Mouse (Mus musculus): Measurements from ENCODE around the gene Asrgl1. TPM values are rescaled to one million over a fixed set of nuclear protein-coding genes. Genes with fewer than 3 reads are reported as not detected.

Asrgl1 gene
- total and polyA plus RNA-seq, 3 experiments: 15.6 to 36.2 (median 25.1) TPM

DNA sequence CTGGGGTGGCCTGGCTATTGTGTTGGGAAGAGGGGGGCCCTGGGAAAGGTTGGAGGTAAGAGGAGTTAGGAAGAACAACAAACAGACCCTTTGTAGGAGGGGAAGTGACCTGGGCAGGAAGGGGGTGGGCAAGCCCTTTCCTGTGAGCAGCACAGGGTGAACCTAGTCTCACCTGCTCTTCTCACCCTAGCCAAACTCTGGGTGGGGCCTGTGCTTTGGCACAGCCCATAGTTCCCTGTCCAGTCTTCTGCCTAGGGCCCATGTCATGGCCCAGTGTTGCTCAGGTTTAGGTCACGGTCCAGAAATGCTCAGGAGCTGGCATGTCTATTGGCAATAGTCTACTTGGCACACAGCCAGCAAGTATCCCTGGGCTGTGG is 28.1 kb downstream of the Asrgl1 start:
- no peak overlapping the region for H3K9ac ChIP-seq (ENCODE audit: insufficient read depth, low read depth)
- dilution Hi-C loops (cut with MboI; ENCODE audit: extremely low pct_ligation_motif_present, extremely low pct_unique_long_range_greater_than_20kb, low sequenced_read_pairs) (no loop called here), in situ Hi-C loops (cut with MboI; ENCODE audit: low pct_ligation_motif_present, low pct_unique_long_range_greater_than_20kb, low sequenced_read_pairs) (loop anchor here (25.0 kb wide), 1 partner anchor 370 kb away; the partner anchor contains the start of genes 1700092M07Rik, Stx5a and Wdr74)
- H3K4me3 ChIP-seq (replicated peaks in 1 of 3; ENCODE audit: low read depth in 2 of 3, low read length in 2 of 3, poor library complexity in 1 of 3): no peak overlapping the region
- no peak for DNase-seq (ENCODE audit: extremely low read depth)
- TF ChIP-seq ZNF384 (IDR thresholded peaks at IDR 0.05; ENCODE audit: low read depth, low read length) (no peak), USF1 (IDR thresholded peaks at IDR 0.05; ENCODE audit: low read depth, low read length) (no peak), EP300 (IDR thresholded peaks at IDR 0.05; ENCODE audit: low read length) (no peak), RAD21 (IDR thresholded peaks at IDR 0.05; ENCODE audit: low read depth, low read length) (no peak), ELF1 (IDR thresholded peaks at IDR 0.05; ENCODE audit: low read depth, low read length) (no peak), POLR2AphosphoS2 (IDR thresholded peaks at IDR 0.05; ENCODE audit: low read depth, low read length) (no peak), ETS1 (conservative IDR thresholded peaks at IDR 0.05; ENCODE audit: low read depth, low read length) (no peak), NELFE (IDR thresholded peaks at IDR 0.05; ENCODE audit: low read depth, low read length) (no peak), POLR2A (IDR thresholded peaks at IDR 0.05; ENCODE audit: low read depth, low read length) (no peak), MAZ (IDR thresholded peaks at IDR 0.05; ENCODE audit: low read depth, low read length) (no peak), NRF1 (IDR thresholded peaks at IDR 0.05; ENCODE audit: low read depth, low read length) (no peak), MAFK (IDR thresholded peaks at IDR 0.05; ENCODE audit: insufficient replicate concordance, low read length) (no peak), MAX (IDR thresholded peaks at IDR 0.05; ENCODE audit: low read length) (no peak), JUN (IDR thresholded peaks at IDR 0.05; ENCODE audit: insufficient read depth, low read depth, low read length) (no peak), E2F4 (IDR thresholded peaks at IDR 0.05; ENCODE audit: insufficient replicate concordance, low read depth, low read length) (no peak), SMC3 (IDR thresholded peaks at IDR 0.05; ENCODE audit: low read depth, low read length) (no peak), MEF2A (IDR thresholded peaks at IDR 0.05; ENCODE audit: borderline replicate concordance, low read depth, low read length) (no peak)
- H3K9me3 ChIP-seq (replicated peaks; ENCODE audit: low read length): no peaks in the 10 kb centered on the region
- peaks cover 6 to 40% of the 10 kb centered on the region in 2 experiments; a peak in 3 of 4 replicates for H3K4me1 ChIP-seq (ENCODE audit: control insufficient read depth in 1 of 2, insufficient read depth in 2 of 2)
- H3K27ac ChIP-seq (ENCODE audit: insufficient read depth, low read depth): no peak overlapping the region
- no peaks in the 10 kb centered on the region for H3K79me2 ChIP-seq (replicated peaks; ENCODE audit: control insufficient read depth, extremely low read depth, insufficient read depth, poor library complexity, severe bottlenecking)
- no peak overlapping the region for H3K4me2 ChIP-seq (ENCODE audit: insufficient read depth, low read depth, poor library complexity, severe bottlenecking)
- H3K36me3 ChIP-seq (replicated peaks in 1 of 2; ENCODE audit: control insufficient read depth in 1 of 2, insufficient read depth in 1 of 2, low read length in 1 of 2): peaks cover under 1 to 9% of the 10 kb centered on the region in 2 experiments
- H3K27me3 ChIP-seq (replicated peaks): no peaks in the 10 kb centered on the region

DNA sequence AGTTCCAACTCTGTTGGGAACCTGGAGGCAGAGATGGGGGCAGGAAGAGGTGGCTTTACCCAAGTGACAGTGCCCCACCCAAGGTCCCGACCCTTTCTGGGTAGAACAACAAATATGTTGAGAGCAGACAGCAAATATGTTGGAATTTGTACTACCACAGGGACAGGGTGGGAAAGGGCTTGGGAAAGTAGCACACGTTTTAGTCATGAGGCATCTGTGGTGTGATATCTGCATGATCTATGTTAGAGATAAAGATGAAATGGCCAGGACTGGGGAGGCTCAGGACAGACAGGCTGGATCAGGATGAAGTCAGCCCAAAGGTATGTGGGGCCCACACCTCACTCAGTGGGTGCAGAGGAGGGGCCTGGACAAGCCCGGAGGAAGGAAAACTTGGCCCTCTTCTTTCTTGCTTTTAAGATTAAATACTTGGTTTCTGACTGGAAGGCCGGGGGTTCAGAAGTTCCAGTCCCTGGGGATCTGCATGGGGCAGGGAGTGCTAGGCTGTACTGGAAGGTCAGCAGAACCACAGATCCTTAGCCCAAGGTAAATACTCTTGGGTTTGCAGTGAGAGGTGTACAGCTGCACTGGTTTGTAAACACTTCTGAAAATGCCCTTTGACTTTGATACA is 28.6 kb downstream of the Asrgl1 start:
- no peak for DNase-seq (ENCODE audit: extremely low read depth)
- dilution Hi-C loops (cut with MboI; ENCODE audit: extremely low pct_ligation_motif_present, extremely low pct_unique_long_range_greater_than_20kb, low sequenced_read_pairs) (no loop called here), in situ Hi-C loops (cut with MboI; ENCODE audit: low pct_ligation_motif_present, low pct_unique_long_range_greater_than_20kb, low sequenced_read_pairs) (loop anchor here (25.0 kb wide), 1 partner anchor 370 kb away; the partner anchor contains the start of genes 1700092M07Rik, Stx5a and Wdr74)
- Histone ChIP-seq H3K36me3 (replicated peaks in 1 of 2; ENCODE audit: control insufficient read depth in 1 of 2, insufficient read depth in 1 of 2, low read length in 1 of 2) (peaks cover 0 to 4% of the 10 kb centered on the region in 2 experiments), H3K27ac (ENCODE audit: insufficient read depth, low read depth) (no peak overlapping the region), H3K4me3 (replicated peaks in 1 of 3; ENCODE audit: low read depth in 2 of 3, low read length in 2 of 3, poor library complexity in 1 of 3) (no peak overlapping the region), H3K27me3 (replicated peaks) (no peaks in the 10 kb centered on the region), H3K79me2 (replicated peaks; ENCODE audit: control insufficient read depth, extremely low read depth, insufficient read depth, poor library complexity, severe bottlenecking) (no peaks in the 10 kb centered on the region), H3K4me1 (ENCODE audit: control insufficient read depth in 1 of 2, insufficient read depth in 2 of 2) (peaks cover 6 to 40% of the 10 kb centered on the region in 2 experiments; a peak in 3 of 4 replicates), H3K4me2 (ENCODE audit: insufficient read depth, low read depth, poor library complexity, severe bottlenecking) (no peak overlapping the region), H3K9ac (ENCODE audit: insufficient read depth, low read depth) (no peak overlapping the region), H3K9me3 (replicated peaks; ENCODE audit: low read length) (no peaks in the 10 kb centered on the region)
- TF ChIP-seq GABPA (IDR thresholded peaks at IDR 0.05; ENCODE audit: insufficient replicate concordance, low read depth, low read length) (no peak), ZC3H11A (IDR thresholded peaks at IDR 0.05; ENCODE audit: low read depth, low read length) (no peak)

Measured in CH12.LX (cell line).